Mouse (Mus musculus): ENCODE data around the gene Dagla.
A peak's percentile ranks its signal among the peaks of the same experiment; 100 is the strongest.

Gene Dagla

DNA sequence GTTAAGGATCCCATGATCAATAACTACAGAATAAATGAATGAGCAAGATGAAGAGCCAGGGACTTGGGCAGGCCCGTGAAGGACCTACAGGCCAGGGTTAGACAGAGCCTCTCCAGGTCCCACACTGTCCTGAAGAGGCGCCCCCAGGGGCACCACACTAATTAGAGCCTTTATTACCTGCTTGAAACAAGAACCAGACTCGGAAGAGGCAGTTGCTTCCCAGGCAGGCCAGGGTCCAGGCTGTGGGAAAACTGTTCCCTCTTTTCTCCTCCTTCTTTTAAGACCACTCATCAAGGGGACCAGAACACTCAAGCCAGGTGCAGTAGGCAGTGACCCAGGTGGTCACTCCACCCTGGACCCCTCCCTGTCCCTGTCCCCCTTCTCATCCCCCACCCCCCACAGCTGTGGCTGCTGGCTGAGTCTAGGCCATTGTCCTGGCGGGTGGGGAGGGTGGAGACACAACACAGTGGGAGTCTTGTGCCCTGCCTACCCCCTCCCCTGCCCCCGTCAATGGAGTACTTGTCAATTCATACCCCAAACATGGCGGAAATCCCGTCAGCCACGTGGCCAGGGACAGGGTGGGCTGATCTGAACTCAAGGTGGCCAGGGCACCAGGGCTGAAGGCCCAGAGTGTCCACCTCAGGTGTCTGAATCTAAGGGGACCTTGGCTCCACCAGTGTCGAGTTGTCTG lies 72.2 kb downstream of the Dagla start:
- DNase-seq, result no peak

DNA sequence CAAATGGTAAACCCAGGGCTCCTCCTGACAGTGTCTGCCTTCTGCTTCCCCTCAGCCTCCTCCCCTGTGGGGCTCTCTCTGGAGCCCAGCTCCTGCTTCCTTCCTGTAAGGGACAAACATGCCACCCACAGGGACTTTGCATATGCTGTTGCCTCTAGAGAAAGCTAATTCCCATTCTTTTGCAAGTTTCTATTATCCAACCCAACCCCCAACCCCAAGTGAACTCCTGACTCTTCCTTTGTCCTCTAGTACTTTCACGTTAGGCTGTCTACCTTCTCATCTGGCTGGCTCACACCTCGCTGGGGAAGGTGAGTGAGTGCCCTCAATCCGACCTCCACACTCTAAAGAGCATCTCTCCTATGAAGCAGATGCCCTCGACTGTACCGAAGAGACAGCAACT lies 72.8 kb downstream of the Dagla start:
- no peak for DNase-seq

DNA sequence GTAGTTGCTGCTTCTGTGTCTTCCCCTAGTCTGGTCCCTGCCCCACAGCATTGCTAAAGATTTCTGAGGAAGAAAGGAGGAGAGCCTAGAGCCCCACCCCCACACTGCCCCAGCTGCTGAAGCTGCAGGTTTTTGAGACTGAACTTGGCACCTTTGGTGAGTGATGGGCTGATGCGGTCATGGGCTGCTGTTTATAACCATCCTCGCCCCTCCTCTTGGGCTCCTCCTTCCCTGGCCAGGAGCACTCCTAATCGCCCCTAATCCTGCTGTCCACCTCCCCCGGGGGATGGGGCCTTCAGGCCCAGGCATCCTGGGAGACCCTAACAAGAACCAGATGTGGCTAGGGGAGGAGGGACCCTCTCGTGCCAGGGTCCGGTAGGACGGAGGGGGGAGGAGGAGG lies 73.7 kb downstream of the Dagla start:
- DNase-seq, result peak; percentile 45

DNA sequence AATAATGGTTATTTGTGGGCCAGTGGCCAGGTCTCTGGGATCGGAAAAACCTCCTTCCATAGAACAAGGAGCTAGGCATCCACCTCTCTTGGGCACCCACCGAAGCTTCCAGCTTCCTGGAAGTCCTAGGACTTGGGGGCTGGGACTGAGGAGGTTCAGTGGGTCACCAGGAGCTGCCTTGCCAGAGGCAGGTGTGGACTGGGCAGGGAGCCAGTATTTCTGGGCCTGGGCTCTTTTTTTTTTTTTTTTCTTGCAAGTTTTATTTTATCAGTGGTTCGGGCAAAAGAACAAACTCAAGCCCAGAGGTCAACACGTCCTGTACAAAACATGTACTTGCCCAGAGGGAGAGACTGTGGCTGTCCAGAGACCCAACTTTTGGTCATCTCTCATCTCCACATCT lies 78.9 kb downstream of the Dagla start:
- peak; percentile 24 for DNase-seq

DNA sequence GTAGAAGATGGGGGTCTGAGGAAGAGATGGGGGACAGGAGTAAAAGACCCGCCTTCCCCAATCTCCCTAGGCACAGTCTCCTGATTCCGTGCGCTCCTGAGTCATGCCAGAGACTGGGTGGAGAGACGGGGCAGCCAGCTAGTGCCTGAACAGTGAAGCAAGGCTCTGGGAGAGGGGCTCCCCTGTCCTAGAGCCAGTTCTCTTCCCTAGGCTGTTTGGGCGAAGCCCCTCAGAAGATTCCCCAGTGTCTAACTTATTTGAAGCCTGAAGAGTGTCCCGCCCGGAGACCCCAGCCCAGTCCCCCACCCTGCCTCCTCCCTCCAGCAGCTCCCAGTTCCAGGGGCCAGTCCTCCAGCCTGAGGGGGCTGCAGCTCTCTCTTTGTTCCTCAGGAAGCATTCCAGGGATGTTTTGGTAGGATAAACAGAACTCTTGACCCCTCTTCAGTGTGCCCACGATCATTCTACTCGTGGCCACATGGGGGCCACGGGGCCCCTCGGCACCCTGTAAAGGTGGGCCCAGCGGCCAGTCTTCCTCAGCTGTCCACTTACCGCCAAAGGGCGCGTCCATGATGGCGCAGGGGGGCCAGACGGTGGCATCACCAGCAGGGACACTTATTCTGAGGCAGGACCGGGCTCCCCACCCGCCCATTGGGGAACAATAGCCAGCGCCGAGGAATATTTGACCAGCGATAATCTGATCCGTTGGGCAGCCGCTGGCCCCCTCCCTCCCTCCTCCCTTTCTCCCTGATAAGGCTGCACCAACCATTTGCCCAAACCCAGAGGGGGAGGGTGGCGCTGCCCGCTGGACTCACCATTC lies 79.8 kb downstream of the Dagla start:
- DNase-seq, result no peak

DNA sequence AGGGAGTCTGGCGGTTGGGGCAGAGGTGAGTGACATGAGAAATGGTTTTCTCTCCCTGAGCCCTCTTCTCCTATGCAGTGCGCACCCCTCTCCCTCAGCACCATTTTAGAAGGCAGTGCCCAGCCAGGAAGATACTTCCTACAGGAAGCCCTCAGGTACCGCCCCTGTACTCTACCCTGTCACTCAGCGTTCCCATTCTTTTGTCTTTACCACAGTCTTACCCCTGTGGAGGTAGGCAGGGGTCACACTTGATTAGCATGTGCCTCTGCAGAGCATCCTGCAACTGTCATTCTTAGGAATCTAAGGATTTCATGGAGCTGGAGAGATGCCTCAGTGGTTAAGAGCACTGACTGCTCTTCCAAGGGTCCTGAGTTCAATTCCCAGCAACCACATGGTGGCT lies 81.1 kb downstream of the Dagla start:
- no peak for DNase-seq

DNA sequence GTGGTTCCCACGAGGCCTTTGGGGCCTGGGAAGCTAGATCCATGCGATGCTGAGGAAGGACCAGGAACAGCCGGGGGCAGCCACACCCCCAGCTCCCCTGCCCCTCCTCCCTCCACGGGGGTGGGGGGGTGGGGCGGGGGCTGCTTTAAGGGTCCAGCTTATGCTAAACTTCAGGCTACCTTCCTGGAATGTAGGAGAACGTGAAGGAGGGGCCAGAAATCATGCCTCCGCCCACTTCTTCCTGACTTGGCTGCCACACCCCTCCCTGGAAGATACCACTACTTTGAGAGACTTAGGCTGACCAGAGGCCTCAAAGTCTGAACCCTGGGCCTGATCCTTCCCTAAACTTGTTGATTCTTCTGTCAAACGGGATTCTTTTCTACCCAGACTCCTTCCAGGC lies 82.0 kb downstream of the Dagla start:
- no peak for DNase-seq

DNA sequence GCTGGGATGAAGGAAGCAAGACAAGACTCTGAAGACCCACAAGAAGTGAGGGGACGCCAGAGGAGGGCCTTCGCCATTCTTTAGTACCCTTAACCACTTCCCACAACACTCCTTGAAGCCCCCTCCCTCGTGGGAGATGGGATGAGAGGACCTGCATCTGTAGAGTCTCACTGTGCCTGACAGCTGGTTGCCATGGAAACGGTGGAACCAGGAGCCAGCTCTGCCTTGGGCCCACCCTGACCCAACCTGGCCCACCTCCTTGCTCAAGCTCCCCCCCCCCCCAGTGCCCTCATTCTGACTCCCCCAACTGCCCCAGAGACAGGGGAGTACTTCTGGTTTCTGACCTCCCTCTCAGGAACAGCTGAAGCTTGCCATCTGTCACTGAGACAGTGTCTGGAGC lies 83.1 kb downstream of the Dagla start:
- no peak for DNase-seq

DNA sequence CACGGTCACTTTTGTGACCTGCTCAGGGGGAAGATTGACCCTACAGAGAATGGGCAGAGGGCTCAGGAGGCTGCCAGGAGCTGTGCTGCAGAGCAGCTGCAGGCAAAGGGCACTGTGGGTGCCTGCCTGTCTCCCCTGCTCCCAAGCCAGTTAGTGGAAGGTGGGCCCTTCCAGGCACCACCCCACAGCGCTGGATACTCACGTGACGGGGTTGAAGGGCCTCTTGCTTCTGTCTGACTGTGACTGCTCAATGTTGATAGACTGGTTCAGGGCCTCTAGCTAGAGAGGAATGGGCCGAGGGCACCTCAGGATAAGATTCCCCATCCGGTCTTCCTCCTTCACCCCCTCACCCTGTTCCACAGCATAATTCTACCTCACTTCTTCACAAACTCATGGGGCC lies 85.1 kb downstream of the Dagla start:
- DNase-seq, result no peak

DNA sequence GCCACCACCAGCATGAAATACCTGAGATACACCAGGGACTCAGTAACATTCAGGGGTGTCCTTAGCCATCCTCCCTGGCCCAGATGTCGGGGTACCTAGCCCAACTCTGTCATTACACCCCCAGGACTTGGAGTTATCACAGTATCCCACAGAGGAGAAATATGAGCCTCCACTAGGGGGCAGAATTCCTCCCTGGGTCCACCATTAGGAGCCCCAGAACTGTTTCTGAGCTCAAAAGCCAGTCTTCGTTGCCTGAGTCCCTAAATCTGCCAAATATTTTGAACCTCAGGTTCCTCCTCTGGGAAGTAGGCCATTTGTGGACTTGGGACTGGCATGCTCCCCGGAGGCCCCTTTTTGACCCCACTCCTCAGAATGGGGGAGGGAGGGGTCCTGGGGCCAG lies 85.6 kb downstream of the Dagla start:
- no peak for DNase-seq

DNA sequence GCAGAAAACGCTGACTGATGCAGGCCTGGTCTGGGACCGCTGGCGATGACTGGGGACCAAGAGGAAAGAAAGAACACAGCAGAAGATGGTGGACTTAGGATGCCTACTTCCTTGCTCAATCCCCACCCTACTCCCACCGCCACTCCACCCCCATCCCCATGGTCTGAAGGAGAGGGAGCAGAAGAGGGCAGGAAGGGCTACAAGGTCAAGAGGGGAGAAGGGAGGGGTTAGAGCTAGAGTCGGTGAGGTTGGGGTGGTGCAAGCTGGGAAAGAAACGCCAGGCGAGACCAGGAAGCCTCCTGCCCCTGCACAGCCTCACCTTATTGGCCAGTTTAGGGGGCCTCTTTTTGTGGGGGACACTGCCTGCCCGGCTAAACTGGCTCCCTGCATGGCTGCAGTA lies 88.6 kb downstream of the Dagla start:
- no peak for DNase-seq

DNA sequence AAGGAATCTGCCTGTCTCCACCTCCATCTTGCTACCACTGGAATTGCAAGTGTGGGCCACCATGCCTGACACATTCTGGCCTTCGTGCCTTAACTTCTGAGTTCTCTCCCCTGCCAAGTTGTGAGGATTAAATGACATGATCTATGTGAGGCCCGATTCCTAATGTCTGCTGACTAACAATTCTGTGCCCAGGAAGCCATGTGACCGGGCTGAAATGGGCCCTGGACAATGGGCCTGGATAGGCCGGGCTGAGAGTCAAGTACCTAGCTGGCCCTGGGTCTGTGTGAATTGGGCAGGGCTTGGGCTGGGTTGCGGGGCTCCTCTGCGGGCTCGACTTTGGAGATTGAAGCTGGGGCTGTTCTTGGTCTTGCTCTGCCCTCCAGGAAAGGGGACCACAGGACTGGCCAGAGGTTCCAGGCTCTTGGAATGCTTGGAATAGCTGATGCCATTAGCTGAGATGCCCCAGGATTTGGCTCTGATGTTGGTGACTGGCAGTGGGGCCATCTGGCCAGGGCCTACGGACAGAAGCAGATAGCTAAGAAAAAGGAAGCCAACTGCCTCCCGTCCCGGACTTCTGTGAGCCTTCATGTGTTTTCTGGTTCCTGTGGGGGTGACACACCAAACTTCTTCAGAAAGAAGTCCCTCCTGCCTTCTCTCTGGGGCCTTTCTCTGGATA lies 90.7 kb downstream of the Dagla start:
- no peak for DNase-seq

DNA sequence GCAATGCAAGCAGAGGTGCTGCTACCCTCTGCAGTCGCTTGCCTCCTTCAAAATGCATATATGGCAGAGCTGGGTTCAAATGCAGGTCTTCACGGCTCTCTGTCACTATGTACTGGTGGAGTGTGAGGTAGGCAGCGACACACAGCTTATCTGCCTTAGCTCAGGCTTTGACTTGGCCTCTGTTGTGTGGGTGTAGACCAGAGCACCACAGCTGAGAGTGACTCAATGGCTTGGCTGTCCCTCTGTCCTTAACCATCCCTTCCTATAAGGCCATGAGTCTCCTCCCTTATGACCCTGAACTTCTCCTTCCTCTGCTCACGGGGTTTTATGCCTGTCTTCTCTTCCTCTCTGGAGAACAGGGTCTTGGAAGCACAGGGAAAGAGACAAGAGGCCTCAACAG lies 93.8 kb downstream of the Dagla start:
- DNase-seq, result no peak

DNA sequence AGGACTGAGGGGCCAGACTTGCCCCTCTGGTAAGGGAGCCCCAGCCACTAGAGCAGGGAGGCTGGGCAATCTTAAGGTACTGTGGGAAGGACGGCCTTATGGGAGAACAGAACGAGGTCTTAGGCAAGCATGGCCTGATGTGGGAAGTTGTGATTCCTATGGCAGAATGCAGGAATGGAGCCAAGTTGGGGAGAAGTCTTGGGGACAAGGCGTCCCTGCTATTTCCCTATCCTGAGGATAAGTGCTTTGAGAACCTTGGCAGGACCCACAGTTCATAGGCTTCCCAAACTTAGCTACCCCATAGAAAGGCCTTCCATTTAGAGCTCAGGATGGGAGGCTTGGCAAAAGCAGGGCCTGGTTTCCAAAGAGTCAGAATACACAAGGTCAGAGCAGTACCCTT lies 95.8 kb downstream of the Dagla start:
- DNase-seq, result no peak

DNA sequence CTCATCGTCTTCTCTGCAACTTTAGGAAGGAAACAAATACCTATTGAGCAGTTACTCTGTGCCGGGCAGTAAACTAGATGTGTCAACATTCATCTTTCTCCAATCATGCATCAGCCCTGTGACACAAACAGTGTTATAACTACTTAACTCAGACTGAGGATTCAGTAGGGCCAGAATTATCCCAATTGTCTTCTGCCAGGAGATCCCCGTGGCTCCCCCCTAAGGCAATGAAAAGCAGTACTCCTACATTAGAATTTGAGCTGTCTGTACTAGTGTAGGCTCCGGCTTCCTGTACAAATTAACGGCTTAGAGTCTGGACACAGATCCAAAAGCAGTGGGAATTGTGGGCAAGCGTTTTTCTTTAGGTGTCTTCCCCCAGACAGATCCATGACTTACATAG lies 99.6 kb downstream of the Dagla start:
- no peak for DNase-seq

DNA sequence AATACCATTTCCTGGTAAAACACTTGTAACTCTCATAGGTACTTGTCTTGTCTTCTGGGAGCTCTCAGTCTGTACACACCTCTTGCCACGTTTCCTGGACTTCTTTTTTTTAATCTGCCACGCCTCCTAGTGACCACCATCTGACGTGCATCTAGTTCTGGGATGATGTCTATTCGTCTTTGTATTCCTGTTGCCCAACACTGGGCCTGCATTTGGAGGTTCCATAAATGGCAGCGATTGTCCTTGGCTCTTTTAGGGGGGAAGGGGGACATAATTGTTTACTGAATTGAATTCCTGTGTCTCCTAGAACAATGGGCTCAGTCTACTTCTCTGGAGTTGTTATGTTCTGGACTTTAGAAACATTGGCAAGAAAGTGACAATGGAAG lies 100.1 kb downstream of the Dagla start:
- DNase-seq, result peak; percentile 52

DNA sequence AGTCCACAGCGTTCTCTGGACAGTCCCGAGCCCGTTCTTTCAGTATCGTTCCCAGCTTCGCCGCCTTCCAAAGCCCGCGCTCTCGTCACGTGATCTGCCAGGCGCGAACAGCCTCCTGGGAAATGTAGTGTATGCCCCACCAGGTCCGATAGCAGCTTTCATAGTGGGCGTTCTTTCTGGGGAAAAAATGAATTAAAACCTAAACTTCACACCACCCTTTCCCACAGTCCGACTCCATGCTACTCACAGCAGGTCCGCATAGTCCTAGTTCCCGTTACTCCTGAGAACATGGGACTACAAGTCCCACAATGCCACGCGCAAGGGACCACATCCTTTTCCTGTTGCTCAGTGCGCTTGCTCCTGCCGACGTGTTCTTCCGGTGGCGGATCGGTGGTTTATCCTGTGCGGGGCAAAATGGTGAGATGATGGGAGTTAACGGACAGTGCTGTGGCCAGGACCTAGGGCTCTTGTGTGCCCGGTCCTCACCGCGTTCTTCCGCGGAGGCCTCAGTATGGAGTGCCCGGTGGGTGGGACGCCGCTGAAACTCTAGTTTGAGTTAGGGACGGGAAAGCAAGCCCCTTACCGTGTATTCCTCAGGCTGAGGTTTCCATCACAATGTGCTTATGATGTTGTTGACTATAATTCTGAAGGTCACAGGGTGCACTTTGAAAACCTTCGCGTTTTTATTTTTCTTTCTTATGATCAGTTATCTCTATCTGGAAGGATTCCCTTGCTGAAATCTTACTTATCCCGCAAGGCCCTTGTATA lies 100.6 kb downstream of the Dagla start, which contains the start of the genes Tmem258 and Fen1:
TSS of gene Tmem258 (plus strand) at position 167 of the 768 bp plus-strand sequence.
TSS of gene Fen1 (minus strand) at position 322 of the 768 bp plus-strand sequence.
- peak; percentile 92 for DNase-seq

DNA sequence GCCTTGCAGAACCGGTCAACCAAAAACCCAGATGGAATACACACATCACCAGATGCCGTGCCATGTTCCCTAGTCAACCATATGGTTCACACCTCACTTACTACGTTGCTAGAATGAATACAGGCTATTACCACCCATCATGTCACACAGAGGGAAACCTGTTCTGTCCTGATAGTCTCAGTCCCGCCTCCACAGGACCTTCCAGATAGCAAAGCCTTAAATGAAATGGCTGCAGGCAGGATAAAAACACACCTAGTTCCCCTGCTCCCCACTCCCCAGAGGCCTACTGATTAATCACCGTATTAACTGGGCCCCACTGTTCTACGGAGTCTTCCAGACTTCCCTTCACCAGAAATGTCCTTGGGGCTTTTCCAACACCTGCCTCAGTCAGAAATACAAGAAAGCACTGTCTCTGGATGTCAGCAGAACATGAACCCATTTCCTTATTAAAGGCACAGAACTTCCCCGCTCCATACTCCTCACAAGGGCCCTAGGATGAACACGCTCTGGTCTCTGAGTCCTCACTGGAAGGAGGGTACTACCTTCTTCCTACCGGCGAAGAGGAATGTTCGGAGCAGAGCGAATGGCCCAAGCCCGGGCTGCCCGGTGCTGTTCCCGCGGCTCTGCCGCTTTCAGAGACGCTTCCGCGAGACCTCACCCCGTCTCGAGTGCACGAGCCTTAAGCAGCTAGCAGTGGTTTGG lies 101.4 kb downstream of the Dagla start:
- no peak for DNase-seq

DNA sequence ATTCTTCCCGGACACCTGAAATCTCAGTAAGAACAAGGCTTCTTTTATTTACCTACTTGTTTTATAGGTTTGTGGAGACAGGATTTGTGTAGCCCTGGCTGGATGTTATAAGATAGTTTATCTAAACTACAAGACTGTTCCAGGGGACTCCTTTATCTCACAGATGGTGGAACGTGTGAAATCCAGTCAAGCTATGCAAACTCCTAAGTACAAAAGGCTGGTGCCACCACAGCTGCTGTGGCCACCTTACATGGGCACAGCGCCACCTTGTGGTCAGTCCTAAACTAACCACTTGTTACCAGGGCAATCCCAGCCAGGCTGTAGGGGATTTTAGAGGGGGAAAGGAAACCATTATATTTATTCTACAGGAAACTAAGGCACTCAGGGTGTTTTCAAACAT lies 106.0 kb downstream of the Dagla start:
- peak; percentile 61 for DNase-seq

DNA sequence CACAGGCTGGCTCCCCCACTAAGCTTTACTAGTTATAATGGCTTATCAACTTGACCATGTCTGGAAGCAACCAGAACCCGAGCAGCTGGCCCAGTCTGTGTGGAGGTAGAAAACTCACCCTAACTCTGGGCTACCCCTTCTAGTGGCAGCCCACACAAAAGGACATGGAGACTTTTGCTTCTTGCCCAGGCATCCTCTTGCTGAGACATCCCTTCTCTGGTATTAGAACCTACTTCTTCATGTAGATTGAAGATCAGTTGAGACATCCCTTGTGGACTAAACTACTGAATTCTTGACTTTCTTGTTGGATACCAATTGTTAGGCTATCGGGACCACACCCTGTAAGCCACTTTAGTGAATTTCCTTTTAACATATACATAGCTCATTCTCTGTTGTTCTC lies 106.4 kb downstream of the Dagla start:
- no peak for DNase-seq

DNA sequence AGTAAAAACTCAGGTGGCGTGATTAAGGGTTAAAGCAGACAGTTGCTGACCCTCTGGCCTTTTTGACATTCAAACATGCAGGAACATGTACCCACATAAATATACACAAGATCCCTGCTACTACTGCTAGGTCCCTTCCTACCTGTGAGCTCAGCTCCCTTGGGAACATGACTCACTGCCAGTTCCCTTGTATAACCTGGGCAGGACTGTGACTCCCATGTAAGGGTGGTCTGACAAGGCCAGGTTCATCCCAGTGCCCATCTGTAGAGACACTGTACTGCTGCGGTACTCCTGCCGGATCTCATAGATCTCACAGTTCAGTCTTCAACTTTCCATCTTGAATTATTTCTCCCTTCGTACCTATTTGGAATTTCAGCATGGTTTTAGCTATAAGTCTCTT lies 107.5 kb downstream of the Dagla start:
- DNase-seq, result no peak

Data from kidney, adult 11 months (tissue).